ENCODE assay signal across 21 mouse cellular contexts in the genomic region with DNA sequence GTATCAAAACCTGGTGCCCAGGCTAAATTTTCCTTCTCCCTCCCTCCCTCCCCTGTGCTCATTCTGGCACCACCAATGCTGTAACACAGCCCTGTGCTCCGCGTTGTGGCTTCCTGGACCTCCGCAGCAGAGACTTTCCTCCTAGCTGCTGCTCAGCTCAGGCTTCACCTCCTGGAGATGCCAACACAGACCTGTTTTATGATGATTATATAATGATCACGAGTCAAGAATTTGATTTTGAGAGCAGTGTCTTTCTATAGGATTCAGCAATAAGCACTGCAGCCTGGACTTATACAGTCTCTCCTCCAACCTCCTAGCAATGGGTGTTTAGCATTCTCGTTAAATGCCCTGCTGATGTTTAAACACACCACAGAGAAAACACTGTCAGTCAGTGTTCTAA.
DNase-seq lines count a peak whose midpoint lies in the region; ATAC-seq lines count a peak whose summit lies in the region.
"Had no signal": no experiment of that assay in that cellular context is flagged by ENCODE, and none has a peak within 500 bp of the region (broad histone marks: within the 10 kb centered on the region; RNA-seq: fewer than 3 reads in every experiment).

No protein-coding gene starts in this region.

- H3K27me3 ChIP-seq in midbrain, embryonic 15.5 days (replicated peaks) = no peaks in the 10 kb centered on the region
- no peaks in the 10 kb centered on the region for H3K27me3 ChIP-seq in midbrain, embryonic 14.5 days (ENCODE audit: control insufficient read depth, insufficient read depth, low read length)
- H3K27me3 ChIP-seq in forebrain, embryonic 11.5 days (ENCODE audit: control insufficient read depth, insufficient read depth, low read length) = no peaks in the 10 kb centered on the region
- H3K27me3 ChIP-seq: embryonic facial prominence, embryonic 13.5 days; forebrain, embryonic 13.5 days; heart, embryonic 12.5 days; hindbrain, embryonic 12.5 days had no signal

- H3K4me3 ChIP-seq in midbrain, embryonic 15.5 days = no peak overlapping the region
- H3K4me3 ChIP-seq in midbrain, embryonic 14.5 days (replicated peaks; ENCODE audit: low read depth, low read length) = no peak overlapping the region
- H3K4me3 ChIP-seq in forebrain, embryonic 11.5 days (ENCODE audit: low read depth, low read length) = no peak overlapping the region
- H3K4me3 ChIP-seq: embryonic facial prominence, embryonic 13.5 days; forebrain, embryonic 13.5 days; heart, embryonic 12.5 days; hindbrain, embryonic 12.5 days had no signal

- no peaks in the 10 kb centered on the region for H3K36me3 ChIP-seq in midbrain, embryonic 15.5 days (replicated peaks)
- H3K36me3 ChIP-seq in midbrain, embryonic 14.5 days (ENCODE audit: control insufficient read depth, insufficient read depth, low read length) = no peaks in the 10 kb centered on the region
- H3K36me3 ChIP-seq in forebrain, embryonic 11.5 days (ENCODE audit: control insufficient read depth, insufficient read depth, low read length) = no peaks in the 10 kb centered on the region
- H3K36me3 ChIP-seq: embryonic facial prominence, embryonic 13.5 days; G1E; heart, embryonic 12.5 days; hindbrain, embryonic 12.5 days had no signal

- H3K9ac ChIP-seq in midbrain, embryonic 15.5 days = no peak overlapping the region
- H3K9ac ChIP-seq in midbrain, embryonic 14.5 days (replicated peaks; ENCODE audit: low read length) = no peak overlapping the region
- H3K9ac ChIP-seq in forebrain, embryonic 11.5 days (ENCODE audit: low read length) = no peak overlapping the region
- H3K9ac ChIP-seq: embryonic facial prominence, embryonic 13.5 days; forebrain, embryonic 13.5 days; forebrain, postnatal 0 days; heart, embryonic 12.5 days; hindbrain, embryonic 12.5 days had no signal

- peaks cover 17% of the 10 kb centered on the region for H3K4me1 ChIP-seq in midbrain, embryonic 15.5 days
- H3K4me1 ChIP-seq in midbrain, embryonic 14.5 days (ENCODE audit: control insufficient read depth, insufficient read depth, low read length) = peaks cover 12% of the 10 kb centered on the region; the same call in 1 of the 2 replicates
- peaks cover 9% of the 10 kb centered on the region; the same call in 1 of the 2 replicates for H3K4me1 ChIP-seq in forebrain, embryonic 11.5 days (replicated peaks; ENCODE audit: control insufficient read depth, insufficient read depth, low read length)
- H3K4me1 ChIP-seq: heart, embryonic 12.5 days had no signal

- H3K4me2 ChIP-seq in midbrain, embryonic 15.5 days = no peak overlapping the region
- H3K4me2 ChIP-seq in midbrain, embryonic 14.5 days (ENCODE audit: low read length) = no peak overlapping the region
- H3K4me2 ChIP-seq in forebrain, embryonic 11.5 days (ENCODE audit: low read depth, low read length, severe bottlenecking) = no peak overlapping the region
- H3K4me2 ChIP-seq: embryonic facial prominence, embryonic 13.5 days; forebrain, embryonic 13.5 days; heart, embryonic 12.5 days; hindbrain, embryonic 12.5 days had no signal

- peak; percentile 65 for ATAC-seq in cerebellum, adult (ENCODE audit: insufficient number of reproducible peaks, low FRiP score, low TSS enrichment)
- ATAC-seq in frontal cortex, adult (ENCODE audit: low TSS enrichment) = peak; percentile 26; the same call in 1 of the 2 replicates
- ATAC-seq in midbrain, embryonic 15.5 days (replicated peaks) = no peak
- ATAC-seq in midbrain, embryonic 14.5 days (ENCODE audit: low FRiP score, low TSS enrichment) = no peak
- ATAC-seq in forebrain, embryonic 11.5 days (replicated peaks; ENCODE audit: low FRiP score) = no peak
- ATAC-seq: CD4-positive, CD25-positive, alpha-beta regulatory T cell, adult 4 months; forebrain, embryonic 13.5 days; forebrain, postnatal 0 days; hindbrain, embryonic 16.5 days had no signal

- H3K27ac ChIP-seq in midbrain, embryonic 15.5 days = peak overlapping the region; percentile 11; the same call in 1 of the 2 replicates
- no peak overlapping the region for H3K27ac ChIP-seq in midbrain, embryonic 14.5 days (replicated peaks; ENCODE audit: low read depth, low read length)
- no peak overlapping the region for H3K27ac ChIP-seq in forebrain, embryonic 11.5 days (ENCODE audit: low read depth, low read length)
- H3K27ac ChIP-seq: embryonic facial prominence, embryonic 13.5 days; forebrain, embryonic 13.5 days; hindbrain, embryonic 12.5 days had no signal

- 80% methylated on average over 5 of the region's 5 CpGs for WGBS in midbrain, embryonic 15.5 days
- WGBS in midbrain, embryonic 14.5 days = 88% methylated on average over 5 of the region's 5 CpGs
- 80% methylated on average over 5 of the region's 5 CpGs for WGBS in forebrain, embryonic 11.5 days

- no peak for DNase-seq in cerebellum, postnatal 10 days
- DNase-seq in frontal cortex, adult 2 months (ENCODE audit: extremely low spot score in 1 of 2, low spot score in 1 of 2) = no peak
- DNase-seq in midbrain, embryonic 14.5 days = no peak
- DNase-seq in forebrain, embryonic 11.5 days (ENCODE audit: low spot score) = no peak
- DNase-seq: adrenal gland, adult 8-10 months; B cell, adult 2 months; forebrain, postnatal 0 days; gastrocnemius, postnatal 36 days; heart, adult 18-20 months; heart, postnatal 36 days; kidney, adult 11 months had no signal

- H3K9me3 ChIP-seq in midbrain, embryonic 15.5 days = no peaks in the 10 kb centered on the region
- H3K9me3 ChIP-seq in midbrain, embryonic 14.5 days (ENCODE audit: control insufficient read depth, low read length) = no peaks in the 10 kb centered on the region
- no peaks in the 10 kb centered on the region for H3K9me3 ChIP-seq in forebrain, embryonic 11.5 days (ENCODE audit: control insufficient read depth, low read length)
- H3K9me3 ChIP-seq: embryonic facial prominence, embryonic 13.5 days; forebrain, embryonic 13.5 days; G1E; heart, embryonic 12.5 days; hindbrain, embryonic 12.5 days had no signal

Comparison
In these comparisons a context has a peak if more than half of its experiments do, and no peak if none do; other contexts are left out.
1. ATAC-seq: peak in cerebellum, adult (single experiment) and frontal cortex, adult (single experiment); none in midbrain, embryonic 15.5 days (single experiment), midbrain, embryonic 14.5 days (single experiment) and forebrain, embryonic 11.5 days (single experiment).